In genomic region chr11:97994539-97995100, GRCm38 (mm10) we compare ENCODE assay signal across 7 mouse cellular contexts. TPM values are rescaled to one million over a fixed set of nuclear protein-coding genes. Genes with fewer than 3 reads are reported as not detected.
A peak's percentile ranks its signal among the peaks of the same experiment; 100 is the strongest.
DNase-seq lines count a peak whose midpoint lies in the region; ATAC-seq and TF ChIP-seq lines count a peak whose summit lies in the region.

No protein-coding gene starts in this region.

- H3K36me3 ChIP-seq in midbrain, embryonic 10.5 days, result no peaks in the 10 kb centered on the region

- H3K4me1 ChIP-seq in midbrain, embryonic 10.5 days, result peaks cover 32% of the 10 kb centered on the region

- 3% methylated on average over 13 of the region's 13 CpGs for WGBS in large intestine, adult 2 months
- 2% methylated on average over 13 of the region's 13 CpGs for WGBS in midbrain, embryonic 10.5 days

- DNase-seq in MN1 (ENCODE audit: low spot score), result peak; percentile 65
- peak; percentile 73 for DNase-seq in brain, embryonic 14.5 days (ENCODE audit: low read depth)
- peak; percentile 84 to 89 for DNase-seq in heart, postnatal 14 days
- peak; percentile 65 for DNase-seq in large intestine, adult 2 months (ENCODE audit: low read depth, low spot score)
- DNase-seq in midbrain, embryonic 10.5 days (ENCODE audit: low spot score), result peak; percentile 78
- peak; percentile 81 to 93 for DNase-seq in spleen, postnatal 10 days (ENCODE audit: low spot score in 2 of 2)

- H3K27me3 ChIP-seq in midbrain, embryonic 10.5 days (ENCODE audit: low read depth, poor library complexity, severe bottlenecking), result peaks cover 62% of the 10 kb centered on the region

- peak; percentile 84 for ATAC-seq in erythroid progenitor cell, adult 5-6 weeks (replicated peaks; ENCODE audit: low FRiP score, poor library complexity, severe bottlenecking)

- peak; percentile 72 for TF ChIP-seq CTCF in brain, embryonic 14.5 days (IDR thresholded peaks at IDR 0.05; ENCODE audit: borderline replicate concordance, extremely low read depth, insufficient read depth, insufficient read length)

- intact Hi-C loops in heart, postnatal 14 days (cut with DNase I), result no loop called here

- peak overlapping the region; percentile 74; the same call in 1 of the 2 replicates for H3K27ac ChIP-seq in midbrain, embryonic 10.5 days (replicated peaks)

- TF ChIP-seq POLR2A in brain, embryonic 14.5 days (IDR thresholded peaks at IDR 0.05; ENCODE audit: borderline replicate concordance, extremely low read depth, insufficient read depth, insufficient read length, poor library complexity, severe bottlenecking), result no peak

- peak overlapping the region; percentile 65 for H3K4me3 ChIP-seq in midbrain, embryonic 10.5 days

- H3K9me3 ChIP-seq in midbrain, embryonic 10.5 days (replicated peaks), result no peaks in the 10 kb centered on the region

RNA-seq across cellular contexts. Expression of gene Arl5c, which starts 1.4 kb away (rescaled TPM):
- 0.89 and 1.1 TPM in 2 replicates for polyA plus RNA-seq in brain, embryonic 14.5 days (2012; rRNA removed)
- total RNA-seq in erythroid progenitor cell, adult 5-6 weeks (2015; ENCODE audit: low replicate concordance), result 8.8 and 24.5 TPM in 2 replicates
- 9.6 and 17.5 TPM in 2 replicates for total RNA-seq in erythroid progenitor cell, adult 5-6 weeks (2017; ENCODE audit: low replicate concordance)
- 1 to 10 TPM; 1.6 to 6.2 TPM for total RNA-seq in heart, postnatal 14 days (2021)
- polyA plus RNA-seq in large intestine, adult 2 months (2012; rRNA removed), result 2.5 and 3.4 TPM in 2 replicates
- polyA plus RNA-seq in midbrain, embryonic 10.5 days (2016; fragmentation: Nextera tagmentation; extraction: Ambion mirVana), result 8.9 and 16.8 TPM in 2 replicates

RNA-seq across cellular contexts. Expression of gene Plxdc1, which starts 8.4 kb away (rescaled TPM):
- polyA plus RNA-seq in brain, embryonic 14.5 days (2012; rRNA removed), result 0.67 and 0.90 TPM in 2 replicates
- total RNA-seq in erythroid progenitor cell, adult 5-6 weeks (2015; ENCODE audit: low replicate concordance), result 1.3 TPM in 1 of 2 replicates, not detected in the other
- total RNA-seq in erythroid progenitor cell, adult 5-6 weeks (2017; ENCODE audit: low replicate concordance), result 2.3 and 2.4 TPM in 2 replicates
- total RNA-seq in heart, postnatal 14 days (2021), result 1 to 10 TPM; 7.3 TPM
- polyA plus RNA-seq in large intestine, adult 2 months (2012; rRNA removed), result 1.3 and 1.6 TPM in 2 replicates
- 0.06 and 0.16 TPM in 2 replicates for polyA plus RNA-seq in midbrain, embryonic 10.5 days (2016; fragmentation: Nextera tagmentation; extraction: Ambion mirVana)

RNA-seq across cellular contexts. Expression of gene Cacnb1, which starts 28.2 kb away (rescaled TPM):
- polyA plus RNA-seq in brain, embryonic 14.5 days (2012; rRNA removed), result 60.8 and 90.1 TPM in 2 replicates
- total RNA-seq in erythroid progenitor cell, adult 5-6 weeks (2015; ENCODE audit: low replicate concordance), result not detected in 2 replicates
- 0.13 and 0.68 TPM in 2 replicates for total RNA-seq in erythroid progenitor cell, adult 5-6 weeks (2017; ENCODE audit: low replicate concordance)
- total RNA-seq in heart, postnatal 14 days (2021), result 1 to 10 TPM; 5.5 to 6.9 TPM
- polyA plus RNA-seq in large intestine, adult 2 months (2012; rRNA removed), result 3.9 and 4.1 TPM in 2 replicates
- polyA plus RNA-seq in midbrain, embryonic 10.5 days (2016; fragmentation: Nextera tagmentation; extraction: Ambion mirVana), result 7.8 and 12.5 TPM in 2 replicates

RNA-seq across cellular contexts. Expression of gene Rpl19, which starts 31.9 kb away (rescaled TPM):
- 1,103 and 1,209 TPM in 2 replicates for polyA plus RNA-seq in brain, embryonic 14.5 days (2012; rRNA removed)
- 931 and 1,058 TPM in 2 replicates for total RNA-seq in erythroid progenitor cell, adult 5-6 weeks (2015; ENCODE audit: low replicate concordance)
- total RNA-seq in erythroid progenitor cell, adult 5-6 weeks (2017; ENCODE audit: low replicate concordance), result 346 and 531 TPM in 2 replicates
- total RNA-seq in heart, postnatal 14 days (2021), result 100 to 1,000 TPM; 538 to 580 TPM
- 883 and 1,013 TPM in 2 replicates for polyA plus RNA-seq in large intestine, adult 2 months (2012; rRNA removed)
- polyA plus RNA-seq in midbrain, embryonic 10.5 days (2016; fragmentation: Nextera tagmentation; extraction: Ambion mirVana), result 976 and 1,159 TPM in 2 replicates

RNA-seq across cellular contexts. Expression of gene Stac2, which starts 58.6 kb away (rescaled TPM):
- 1.8 and 5.5 TPM in 2 replicates for polyA plus RNA-seq in brain, embryonic 14.5 days (2012; rRNA removed)
- total RNA-seq in erythroid progenitor cell, adult 5-6 weeks (2015; ENCODE audit: low replicate concordance), result not detected in 2 replicates
- total RNA-seq in erythroid progenitor cell, adult 5-6 weeks (2017; ENCODE audit: low replicate concordance), result not detected in 2 replicates
- under 1 TPM; 0.27 to 0.43 TPM for total RNA-seq in heart, postnatal 14 days (2021)
- polyA plus RNA-seq in large intestine, adult 2 months (2012; rRNA removed), result 1.0 and 1.2 TPM in 2 replicates
- 0.40 and 0.41 TPM in 2 replicates for polyA plus RNA-seq in midbrain, embryonic 10.5 days (2016; fragmentation: Nextera tagmentation; extraction: Ambion mirVana)

Comparison
In these comparisons a context has a peak if more than half of its experiments do, and no peak if none do; other contexts are left out.
1. Peak in every context shown above with its lines: DNase-seq, ATAC-seq, H3K4me3 ChIP-seq and H3K27ac ChIP-seq.